Mouse (Mus musculus) cerebellum, adult 2 months (tissue): ENCODE results near the gene Antxrl.

Source experiments
- CTCF ChIP-seq: fragments of 200-500 bp; IDR thresholded peaks from 2 replicates; pipeline ENCODE4 v1.5.1; 2011; ENCODE audit warnings: low read depth, mild to moderate bottlenecking, control low read depth, low read length, moderate library complexity, borderline replicate concordance; ENCODE audit not compliant: insufficient read depth
- POLR2A ChIP-seq: fragments of 200-500 bp; IDR thresholded peaks from 2 replicates; pipeline ENCODE4 v1.6.1; 2011; ENCODE audit warnings: low read length, control low read depth, borderline replicate concordance; ENCODE audit not compliant: insufficient read depth

DNA sequence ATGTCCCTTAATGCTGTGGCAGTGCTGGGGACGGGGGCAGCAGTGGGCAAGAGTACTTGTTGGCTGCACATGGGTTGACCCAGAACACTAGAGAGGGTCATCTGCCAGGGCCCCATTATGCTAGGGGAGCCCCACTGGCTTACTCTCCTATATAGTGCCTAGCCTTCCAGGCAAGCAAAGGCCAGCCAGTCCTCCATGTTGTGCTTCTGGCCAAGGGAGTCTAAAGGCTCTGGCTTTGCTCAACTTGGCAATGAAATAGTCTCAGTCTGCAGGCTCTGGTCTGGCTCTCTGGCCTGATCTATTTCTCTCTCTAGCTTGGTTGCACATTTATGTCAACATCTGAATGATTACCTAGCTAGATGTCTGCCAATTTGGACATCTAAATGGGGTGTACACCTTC, 40.3 kb downstream of the Antxrl start:
- TF ChIP-seq POLR2A (no peak), CTCF (no peak)
